Mouse (Mus musculus) T-helper 2 cell (primary cell): Measurements from ENCODE around the gene Cntnap2.

Experiments used
- in situ Hi-C: fragments of 300-600 bp; cut with MboI, MseI; formaldehyde crosslinking; loops from one replicate; pipeline ENCODE4 v1.15.1; 2025; ENCODE audit warnings: high pct_unique_total_duplicates

Cntnap2 gene

DNA sequence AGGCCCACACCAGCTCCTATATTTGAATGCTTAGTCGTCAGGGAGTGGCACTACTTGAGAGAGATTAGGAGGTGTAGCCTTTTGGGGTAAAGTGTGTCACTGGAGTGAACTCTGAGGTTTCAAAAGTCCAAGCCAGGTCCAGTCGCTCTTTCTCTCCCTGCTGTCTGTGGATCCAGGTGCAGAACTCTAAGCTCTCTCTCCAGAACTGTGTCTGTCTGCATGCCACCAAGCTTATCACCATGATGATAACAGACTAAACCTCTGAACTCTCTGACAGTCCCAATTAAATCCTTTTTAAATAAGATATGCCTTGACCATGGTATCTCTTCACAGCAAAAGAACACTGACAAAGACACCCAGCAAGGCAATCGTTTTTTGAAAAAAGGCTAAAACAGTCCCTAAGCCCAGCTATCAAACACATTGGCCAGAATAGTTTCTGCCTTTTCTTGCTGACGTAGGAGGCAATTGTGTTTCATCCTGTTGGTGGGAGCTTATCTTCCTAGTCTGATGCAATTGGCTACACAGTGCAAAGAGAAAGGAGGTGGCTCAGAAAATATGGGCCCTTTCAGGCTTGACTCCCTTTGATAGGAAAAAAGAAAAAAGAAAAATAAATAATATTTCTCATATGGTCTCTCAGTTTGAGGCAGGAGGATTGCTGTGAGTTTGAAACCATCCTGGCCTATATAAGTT is 2281.8 kb downstream of the Cntnap2 start:
- in situ Hi-C loops: no loop called here

DNA sequence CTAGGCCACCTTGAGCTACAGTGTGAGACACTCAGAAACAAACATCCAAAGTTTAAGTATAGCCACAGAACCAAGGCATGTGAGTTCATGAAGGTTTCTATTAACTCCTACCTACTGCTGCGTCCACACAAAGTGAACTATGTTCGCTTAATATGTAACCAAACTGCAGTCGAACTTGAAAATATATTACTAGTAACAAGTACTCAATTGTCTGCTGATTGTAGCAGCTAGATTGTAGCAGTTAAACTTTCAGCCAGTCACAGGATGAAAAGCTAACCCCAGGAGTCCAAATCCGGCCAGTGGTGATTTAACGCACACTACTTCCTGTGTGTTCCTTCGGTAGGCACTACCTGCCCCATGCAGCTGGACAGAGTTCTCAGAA is 2282.3 kb downstream of the Cntnap2 start:
- in situ Hi-C loops: no loop called here

DNA sequence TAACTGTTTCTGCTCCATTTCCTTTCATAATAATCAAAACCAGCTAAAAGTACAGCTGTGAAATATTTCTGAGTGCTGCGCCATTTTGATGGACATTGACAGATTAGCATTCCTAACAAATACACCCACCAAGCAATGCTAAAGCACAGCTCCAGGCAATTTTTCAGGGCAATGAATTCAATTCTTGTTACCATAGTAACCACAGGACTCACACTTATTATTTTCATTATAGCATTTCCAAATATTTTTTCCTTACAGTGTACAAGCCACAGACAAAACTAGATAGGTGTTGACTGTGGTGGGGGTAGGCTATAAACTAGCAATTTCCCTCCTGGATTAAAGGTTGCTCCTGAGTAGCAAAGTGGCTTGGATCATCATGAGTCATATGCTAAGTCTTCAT is 2284.1 kb downstream of the Cntnap2 start:
- in situ Hi-C loops: no loop called here

DNA sequence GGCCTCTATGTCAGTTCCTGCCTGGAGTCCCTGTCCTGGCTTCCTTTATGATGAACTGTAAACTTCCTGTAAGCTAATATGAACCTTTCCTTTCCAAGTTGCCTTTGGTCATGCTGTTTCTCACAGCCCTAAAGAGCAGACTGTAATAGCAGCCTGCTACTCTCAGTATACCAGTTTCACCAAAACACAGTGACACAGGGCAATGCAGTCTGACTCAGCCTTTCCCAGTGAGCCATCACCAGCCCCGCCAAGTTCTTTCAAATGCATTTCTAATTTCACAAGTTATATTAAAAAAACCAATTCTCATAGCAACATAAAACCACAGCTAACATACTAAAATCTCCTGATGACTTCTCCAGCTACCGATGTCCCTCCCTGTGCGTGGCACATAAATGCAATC is 2285.5 kb downstream of the Cntnap2 start:
- in situ Hi-C loops: no loop called here

DNA sequence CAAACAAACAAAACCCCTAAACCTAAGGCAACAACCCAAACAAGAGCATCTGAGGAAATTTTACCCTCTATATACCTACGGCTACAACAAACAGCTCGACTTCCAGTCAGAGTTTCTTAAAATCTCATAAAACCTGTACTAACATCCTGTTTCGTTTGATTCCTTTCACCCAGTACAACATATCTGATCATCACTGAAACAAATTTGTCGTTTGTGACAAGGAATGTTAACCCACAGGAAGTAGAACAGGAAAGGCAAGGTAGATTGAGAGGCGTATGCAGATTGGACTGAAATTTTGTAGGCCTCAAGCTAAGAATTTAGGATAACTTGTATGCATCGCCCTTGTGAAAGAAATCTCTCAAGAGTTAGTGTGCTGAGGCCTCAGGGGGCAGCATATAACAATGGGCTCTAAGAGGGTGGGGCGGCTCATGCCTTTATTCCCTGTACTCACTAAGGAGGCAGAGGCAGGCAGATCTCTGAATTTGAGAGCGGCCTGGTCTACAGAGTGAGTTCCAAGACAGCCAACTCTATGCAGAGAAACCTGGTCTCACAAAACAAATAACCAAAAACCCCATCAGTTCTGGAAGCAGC is 2291.0 kb downstream of the Cntnap2 start:
- in situ Hi-C loops: no loop called here
